Mouse (Mus musculus): ENCODE data around the gene Gclc.

The Gclc gene

DNA sequence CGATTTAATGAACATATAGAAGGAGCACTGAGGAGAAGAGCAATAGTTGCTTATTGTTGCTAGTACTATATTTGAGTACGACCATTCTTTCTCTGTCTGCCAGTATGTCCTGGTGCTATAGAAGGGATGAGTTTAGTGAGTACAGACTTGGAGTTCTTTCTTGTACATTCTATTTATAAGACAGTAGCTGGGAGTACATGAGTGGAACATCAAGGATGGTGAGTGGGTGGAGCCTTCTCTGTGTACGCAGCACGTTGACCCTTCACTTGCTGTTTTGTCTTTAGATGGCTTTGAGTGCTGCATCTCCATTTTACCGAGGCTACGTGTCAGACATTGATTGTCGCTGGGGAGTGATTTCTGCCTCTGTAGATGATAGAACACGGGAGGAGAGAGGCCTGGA lies 31.1 kb downstream of the Gclc start:
- in situ Hi-C loops (cut with MboI), result no loop called here

DNA sequence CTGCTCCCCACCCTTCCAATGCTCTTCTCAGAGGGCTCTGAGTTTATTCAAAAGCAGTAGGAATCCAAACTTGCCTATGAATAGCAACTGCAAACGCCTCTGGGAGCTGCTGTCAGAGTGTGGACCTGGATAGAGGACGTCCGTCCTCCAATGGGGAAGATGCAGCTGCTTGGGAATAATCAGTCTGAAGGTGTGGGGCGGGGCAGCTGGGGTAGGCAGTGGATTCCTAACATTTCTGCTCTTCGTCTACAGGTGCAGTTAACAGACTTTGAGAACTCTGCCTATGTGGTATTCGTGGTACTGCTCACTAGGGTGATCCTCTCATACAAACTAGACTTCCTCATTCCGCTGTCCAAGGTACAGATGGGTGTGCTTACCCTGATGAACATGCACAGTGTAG lies 33.6 kb downstream of the Gclc start:
- in situ Hi-C loops (cut with MboI), result no loop called here

DNA sequence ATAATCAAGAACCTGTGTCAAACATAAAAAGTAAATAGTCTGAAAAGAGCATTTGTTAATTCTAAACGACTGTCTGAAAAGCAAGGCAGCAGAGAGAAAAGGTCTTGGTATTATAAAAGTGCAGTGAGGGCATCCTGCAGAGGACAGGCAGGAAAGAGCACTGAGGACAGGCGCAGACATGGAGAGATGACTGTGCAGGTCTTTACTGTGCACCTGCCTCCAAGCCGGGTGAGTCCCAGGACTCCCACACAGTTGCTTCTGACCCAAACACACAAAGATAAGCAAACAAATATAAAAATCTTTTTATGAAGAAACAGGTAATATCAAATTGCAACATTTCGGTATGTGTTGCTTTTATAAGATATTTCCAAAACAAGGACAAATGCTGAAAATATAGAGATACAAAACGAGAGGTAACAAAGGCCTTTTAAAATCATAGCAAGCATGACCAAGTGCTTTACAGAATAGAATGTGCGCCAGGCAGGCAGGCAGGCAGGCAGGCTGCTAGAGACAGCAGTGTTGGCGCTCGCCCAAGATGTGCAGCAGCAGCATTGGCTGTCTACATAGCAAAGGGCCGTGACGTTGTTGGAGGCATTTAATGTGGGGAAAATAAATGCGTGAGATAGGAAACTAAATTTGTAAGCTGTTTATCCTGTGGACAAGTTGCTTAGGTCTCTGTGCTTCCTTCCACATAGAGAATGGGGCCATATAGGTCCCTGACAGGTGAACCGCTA lies 35.4 kb downstream of the Gclc start:
- in situ Hi-C loops (cut with MboI), result no loop called here

- in situ Hi-C loops (cut with MboI), result no loop called here
Observed at GRCm38 (mm10) chr9:77793838-77794237, 39.5 kb downstream of the Gclc start.

DNA sequence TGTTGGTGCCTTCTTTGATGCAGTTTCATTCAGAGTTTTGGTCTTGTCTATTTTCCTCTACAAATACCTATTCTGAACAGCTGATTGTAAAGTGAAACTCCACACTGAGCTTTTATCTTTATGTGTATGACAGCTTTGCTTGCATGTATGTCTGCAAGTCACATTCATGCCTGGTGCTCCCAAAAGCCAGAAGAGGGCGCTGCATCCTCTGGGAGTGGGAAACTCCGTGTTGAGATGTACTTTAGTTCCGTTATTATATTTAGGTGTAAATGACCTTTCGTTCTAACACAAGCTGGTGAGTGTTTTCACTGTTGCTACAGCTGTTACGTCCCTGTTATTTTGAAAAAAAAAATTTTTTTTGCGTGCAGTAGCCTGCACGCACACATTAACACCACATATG lies 48.1 kb downstream of the Gclc start:
- in situ Hi-C loops (cut with MboI), result no loop called here

DNA sequence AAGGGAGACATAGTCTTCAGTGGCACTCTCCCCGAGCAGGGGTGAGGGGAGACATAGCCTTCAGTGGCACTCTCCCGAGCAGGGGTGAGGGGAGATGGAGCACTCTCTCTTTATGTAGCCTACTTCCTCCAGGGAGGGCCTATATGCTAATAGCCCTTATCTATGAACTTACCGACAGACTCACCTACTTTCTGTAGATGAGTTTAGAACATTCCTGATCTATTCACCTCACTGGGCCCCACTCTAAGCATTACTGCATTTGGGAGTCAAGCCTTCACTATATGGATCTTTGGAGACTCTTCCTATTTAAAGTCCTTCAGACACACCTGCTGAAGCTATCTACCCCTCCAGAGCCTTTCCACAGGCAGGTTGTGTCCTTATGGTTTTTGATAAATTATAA lies 52.1 kb downstream of the Gclc start:
- in situ Hi-C loops (cut with MboI), result loop anchor here (5.0 kb wide), 1 partner anchor 206 kb away; no protein-coding TSS in a partner anchor

- in situ Hi-C loops (cut with MboI), result loop anchor here (5.0 kb wide), 1 partner anchor 205 kb away; no protein-coding TSS in a partner anchor
Observed at GRCm38 (mm10) chr9:77806842-77807668, 52.7 kb downstream of the Gclc start.

DNA sequence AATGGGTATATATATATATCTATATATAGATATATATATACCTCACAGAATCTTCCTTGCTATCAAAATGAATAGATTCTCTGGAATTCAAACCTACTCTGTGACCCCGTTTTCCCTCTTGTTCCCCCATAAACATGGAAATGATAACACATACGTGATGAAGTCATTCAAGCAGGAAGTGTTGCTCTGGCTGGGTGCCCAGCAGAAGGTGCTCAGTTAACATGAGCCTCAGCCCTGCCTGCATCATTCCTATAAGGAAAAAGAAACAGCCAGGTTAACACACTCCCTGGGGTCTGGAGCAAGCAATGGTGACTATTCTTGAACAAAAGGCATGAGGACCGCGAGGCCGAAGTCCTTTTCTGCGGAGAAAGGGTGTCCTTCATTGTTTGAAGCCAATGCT lies 54.1 kb downstream of the Gclc start:
- in situ Hi-C loops (cut with MboI), result loop anchor here (5.0 kb wide), 1 partner anchor 204 kb away; no protein-coding TSS in a partner anchor

GRCm38 (mm10) chr9:77818858-77819257 lies 64.5 kb downstream of the Gclc start:
- in situ Hi-C loops (cut with MboI), result no loop called here

DNA sequence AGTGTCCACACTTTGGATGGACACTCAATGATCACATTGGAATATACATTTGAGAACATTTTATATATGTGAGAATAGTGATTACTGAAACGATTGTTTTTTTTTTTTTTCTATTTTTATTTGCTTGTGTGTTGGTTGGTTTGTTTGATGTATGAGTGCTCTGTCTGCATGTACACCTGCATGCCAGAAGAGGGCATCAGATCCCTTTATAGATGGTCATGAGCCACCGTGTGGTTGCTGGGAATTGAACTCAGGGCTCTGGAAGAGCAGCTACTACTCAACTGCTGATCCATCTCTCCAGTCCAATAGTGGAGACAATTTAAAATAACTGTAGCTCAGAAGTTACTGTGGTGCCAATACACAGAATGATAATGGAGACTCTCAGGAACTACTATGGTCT lies 65.0 kb downstream of the Gclc start:
- in situ Hi-C loops (cut with MboI), result no loop called here

- in situ Hi-C loops (cut with MboI), result loop anchor here (5.0 kb wide), 1 partner anchor 91 kb away; no protein-coding TSS in a partner anchor
Observed at GRCm38 (mm10) chr9:77820836-77821235, 66.5 kb downstream of the Gclc start.

- in situ Hi-C loops (cut with MboI), result no loop called here
Observed at GRCm38 (mm10) chr9:77825380-77825961, 71.1 kb downstream of the Gclc start.

GRCm38 (mm10) chr9:77826237-77826636 lies 71.9 kb downstream of the Gclc start:
- in situ Hi-C loops (cut with MboI), result no loop called here

GRCm38 (mm10) chr9:77828531-77828965 lies 74.2 kb downstream of the Gclc start:
- in situ Hi-C loops (cut with MboI), result no loop called here

DNA sequence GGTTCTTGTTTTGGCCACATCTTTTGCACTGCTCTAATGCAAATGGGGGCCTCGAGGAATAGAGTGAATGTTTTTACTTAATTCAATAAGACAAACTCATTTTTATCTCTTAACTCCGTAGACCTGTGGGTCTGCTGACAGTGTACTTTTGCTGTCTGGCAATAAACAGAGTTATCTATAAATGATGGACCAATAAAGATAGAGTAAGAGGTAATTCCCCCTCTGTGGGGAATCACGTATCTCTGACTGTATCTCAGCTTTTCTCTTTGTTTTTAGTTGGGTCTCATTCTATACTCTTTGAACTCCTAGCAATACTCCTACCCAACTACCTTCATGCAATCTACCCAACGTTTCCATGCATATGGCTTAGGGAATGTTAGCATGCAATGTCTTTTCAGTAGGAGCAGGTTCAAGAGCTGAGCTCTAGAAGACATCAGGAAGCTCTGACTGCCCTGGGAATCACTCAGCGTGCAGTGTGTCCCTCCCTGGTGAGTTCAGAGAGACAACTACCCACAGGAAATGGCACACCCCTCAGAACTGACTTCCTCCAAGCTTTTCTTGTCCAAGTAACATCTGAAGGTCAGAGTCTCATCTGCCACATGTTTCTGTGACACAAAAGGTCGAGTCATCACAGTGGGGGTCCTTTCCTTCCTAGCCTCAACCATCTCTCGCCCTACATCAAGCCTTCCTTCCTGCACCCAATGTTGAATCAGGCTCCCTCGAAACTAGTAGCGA lies 80.1 kb downstream of the Gclc start:
- in situ Hi-C loops (cut with MboI), result no loop called here

GRCm38 (mm10) chr9:77835122-77835521 lies 80.8 kb downstream of the Gclc start:
- in situ Hi-C loops (cut with MboI), result no loop called here

DNA sequence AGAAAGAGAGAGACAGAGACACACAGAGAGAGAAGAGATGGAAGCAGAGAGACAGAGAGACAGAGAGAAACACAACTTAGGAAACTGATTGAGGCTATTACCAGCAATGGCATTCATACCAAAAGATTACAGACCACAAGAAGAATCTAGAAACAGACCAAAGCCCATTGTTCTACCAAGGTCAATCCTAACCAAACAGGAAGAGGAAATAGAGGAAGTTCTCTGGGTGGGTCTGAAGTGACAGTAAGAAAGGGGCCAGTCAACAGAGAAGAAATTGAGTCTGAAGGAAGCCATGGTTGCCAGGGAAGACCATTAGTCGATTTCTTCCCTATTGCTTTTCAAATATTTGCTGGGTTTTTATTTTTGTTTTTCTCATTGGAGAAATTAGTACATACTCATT lies 81.4 kb downstream of the Gclc start:
- in situ Hi-C loops (cut with MboI), result no loop called here

DNA sequence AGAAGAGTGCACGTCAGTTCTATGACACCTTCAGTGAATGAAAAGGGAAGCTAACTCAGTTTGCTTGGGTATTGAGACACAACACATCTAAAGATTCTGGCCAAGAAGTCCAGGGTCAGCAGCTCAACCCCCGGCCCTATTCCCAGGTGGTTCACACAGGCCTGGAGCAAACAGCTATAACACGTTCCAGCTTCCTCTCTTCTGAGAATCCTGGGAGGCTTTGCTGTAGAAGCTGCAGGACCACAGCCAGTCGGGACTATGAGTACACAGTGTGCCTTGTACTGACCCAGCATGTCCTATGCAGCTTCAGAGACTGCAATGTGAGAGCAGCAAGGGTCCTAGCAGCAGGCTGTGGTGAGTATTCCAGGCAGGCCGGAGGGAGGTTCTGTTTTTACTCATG lies 84.3 kb downstream of the Gclc start:
- in situ Hi-C loops (cut with MboI), result no loop called here

Data from mature B cell (primary cell).